Mouse (Mus musculus): Measurements from ENCODE around the gene Dguok. TPM values are rescaled to one million over a fixed set of nuclear protein-coding genes. Genes with fewer than 3 reads are reported as not detected.
A peak's percentile ranks its signal among the peaks of the same experiment; 100 is the strongest.

Dguok gene
- total RNA-seq, 2 experiments from 2014 or later: 28.3 to 31.8 TPM

DNA sequence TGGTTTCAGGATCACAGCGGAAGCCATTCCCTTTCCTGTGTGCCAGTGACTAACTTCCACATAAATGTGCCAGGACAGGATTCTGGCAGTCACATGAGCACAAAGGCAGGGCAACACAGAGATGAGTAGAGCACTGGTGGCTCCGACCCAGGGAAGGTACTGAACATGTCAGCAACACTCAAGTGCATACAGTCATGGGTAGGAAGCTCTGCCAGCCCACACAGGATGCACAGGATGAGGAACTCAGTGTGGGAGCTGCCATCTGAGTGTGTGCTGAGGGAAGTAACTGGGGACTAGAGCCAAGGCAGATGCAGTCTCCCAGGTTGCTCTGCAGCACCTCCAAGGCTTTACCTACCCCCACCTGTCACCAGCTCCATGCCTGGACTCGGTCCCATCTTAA is 4.1 kb downstream of the Dguok start:
- intact Hi-C loops (cut with DNase I): no loop called here
- DNase-seq: no peak

DNA sequence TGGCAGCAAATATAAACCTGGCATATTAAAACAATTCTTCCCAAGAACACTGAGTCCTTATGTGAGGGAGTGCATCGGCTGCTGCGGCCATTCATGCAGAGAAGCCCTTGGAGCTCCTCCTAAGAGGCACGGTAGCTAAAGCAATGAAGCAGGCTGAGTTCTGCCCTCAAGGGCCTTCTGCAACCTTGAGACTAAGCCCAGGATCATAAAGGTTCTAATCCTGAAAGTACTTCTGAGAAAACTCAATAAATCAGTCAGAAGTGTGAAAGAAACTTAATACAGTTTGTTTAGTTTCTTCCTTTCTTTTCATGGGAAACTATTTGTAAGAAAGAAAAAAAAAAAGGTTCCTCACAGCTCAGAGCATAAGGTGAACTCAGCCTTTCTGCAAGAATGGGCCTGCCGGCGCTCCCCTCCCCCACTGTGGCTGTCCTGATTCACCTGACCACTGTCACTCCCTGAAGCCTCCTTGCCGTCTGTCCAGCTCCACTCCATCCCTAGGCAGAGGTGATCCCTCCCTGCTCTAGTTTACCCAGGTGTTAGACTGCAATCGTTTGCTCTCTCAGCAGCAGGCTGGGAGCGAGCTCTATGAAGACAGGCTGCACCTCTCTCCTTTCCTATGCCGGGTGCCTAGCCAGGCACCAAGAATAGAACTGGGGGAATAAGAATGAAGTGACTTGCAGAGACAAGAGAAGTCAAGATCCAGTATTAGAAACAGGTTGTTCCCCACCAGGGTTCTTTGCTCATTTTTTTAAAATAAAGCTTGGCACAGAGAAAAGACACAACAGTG is 5.1 kb downstream of the Dguok start:
- no peak for DNase-seq
- intact Hi-C loops (cut with DNase I): no loop called here

DNA sequence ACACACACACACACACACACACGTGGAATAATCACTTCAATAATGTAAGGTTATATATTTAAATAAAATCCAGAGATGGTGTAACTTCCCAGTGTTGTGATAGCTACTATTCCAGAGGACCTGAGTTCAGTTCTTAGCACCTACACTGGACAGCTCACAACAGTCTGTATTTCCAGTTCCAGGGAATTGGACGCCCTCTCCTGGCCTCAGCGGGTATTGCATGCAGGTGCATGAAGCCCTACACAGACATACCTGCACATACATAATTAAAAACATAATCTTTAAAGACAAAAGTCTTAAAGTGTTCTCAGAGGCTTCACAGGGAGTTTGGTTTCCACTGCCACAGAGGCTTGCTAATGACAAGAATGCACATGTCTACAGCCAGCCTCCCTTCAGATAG is 6.3 kb downstream of the Dguok start:
- intact Hi-C loops (cut with DNase I): no loop called here
- DNase-seq: no peak

DNA sequence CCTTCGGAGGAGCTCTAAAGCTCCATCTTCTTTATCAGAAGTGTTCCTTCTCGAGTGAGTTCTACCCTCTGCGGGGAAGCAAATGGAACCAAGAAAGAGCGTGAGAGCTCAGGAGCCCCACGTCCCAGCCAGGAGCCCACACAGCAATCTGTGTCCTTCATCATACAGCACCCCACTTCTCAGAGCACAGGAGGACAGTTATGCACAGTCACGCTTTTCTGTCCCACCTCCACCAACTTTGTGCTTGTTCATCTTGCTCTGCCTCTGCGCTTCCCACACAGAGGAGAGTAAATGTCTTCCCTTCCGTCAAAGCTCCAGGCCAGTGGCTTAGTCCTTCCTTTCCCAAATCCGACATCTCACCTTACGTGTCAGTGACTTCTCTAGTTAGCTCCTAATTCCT is 7.7 kb downstream of the Dguok start:
- intact Hi-C loops (cut with DNase I): no loop called here

DNA sequence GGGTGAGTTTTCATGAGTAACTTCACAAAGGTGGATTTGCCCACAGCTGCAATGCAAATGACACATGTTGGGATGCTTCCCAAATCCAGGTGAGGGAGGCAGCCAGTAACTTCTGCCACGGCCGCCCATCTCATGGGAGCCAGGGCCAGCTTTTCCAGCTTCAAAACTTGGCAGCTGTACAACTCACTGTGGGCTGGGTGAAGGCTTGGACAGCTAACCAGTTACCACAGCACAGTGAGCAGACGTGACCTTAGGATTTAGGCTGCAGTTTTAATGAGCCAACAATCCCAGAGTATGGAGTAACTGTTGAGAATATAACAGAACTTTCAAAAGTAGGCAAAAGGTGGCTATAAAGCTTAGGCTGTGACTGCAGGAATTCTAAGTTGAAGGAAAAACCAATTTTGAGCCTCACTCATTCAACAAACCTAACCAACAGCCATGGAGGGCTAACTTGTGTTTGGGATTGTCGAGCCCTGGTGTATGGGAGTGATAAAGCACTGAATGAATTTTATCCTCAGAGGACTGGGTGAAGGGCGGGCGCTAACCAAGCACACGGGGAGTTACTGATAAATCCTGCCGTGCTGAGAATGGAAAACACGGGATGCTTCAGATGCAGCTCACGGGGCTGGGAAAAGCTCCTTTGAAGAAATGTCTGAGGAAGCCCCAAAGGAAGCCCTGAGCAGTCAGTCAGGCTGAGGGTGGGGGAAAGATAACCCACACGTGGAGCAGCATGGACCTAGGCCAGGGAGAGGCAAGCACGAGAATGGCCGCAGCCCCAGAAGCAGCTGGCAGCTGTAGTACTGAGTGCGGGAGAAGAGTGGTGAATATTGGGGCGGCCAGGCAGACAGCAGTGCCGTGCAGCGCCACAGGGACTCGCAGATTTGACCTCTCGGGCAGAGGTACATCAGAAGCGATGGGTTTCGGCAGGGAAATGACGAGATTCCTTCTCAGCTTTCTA is 9.7 kb downstream of the Dguok start:
- DNase-seq: peak; percentile 37 to 60
- intact Hi-C loops (cut with DNase I): no loop called here

More for the DNA sequence above, 7.7 kb downstream of the Dguok start:
- no peak for DNase-seq

DNA sequence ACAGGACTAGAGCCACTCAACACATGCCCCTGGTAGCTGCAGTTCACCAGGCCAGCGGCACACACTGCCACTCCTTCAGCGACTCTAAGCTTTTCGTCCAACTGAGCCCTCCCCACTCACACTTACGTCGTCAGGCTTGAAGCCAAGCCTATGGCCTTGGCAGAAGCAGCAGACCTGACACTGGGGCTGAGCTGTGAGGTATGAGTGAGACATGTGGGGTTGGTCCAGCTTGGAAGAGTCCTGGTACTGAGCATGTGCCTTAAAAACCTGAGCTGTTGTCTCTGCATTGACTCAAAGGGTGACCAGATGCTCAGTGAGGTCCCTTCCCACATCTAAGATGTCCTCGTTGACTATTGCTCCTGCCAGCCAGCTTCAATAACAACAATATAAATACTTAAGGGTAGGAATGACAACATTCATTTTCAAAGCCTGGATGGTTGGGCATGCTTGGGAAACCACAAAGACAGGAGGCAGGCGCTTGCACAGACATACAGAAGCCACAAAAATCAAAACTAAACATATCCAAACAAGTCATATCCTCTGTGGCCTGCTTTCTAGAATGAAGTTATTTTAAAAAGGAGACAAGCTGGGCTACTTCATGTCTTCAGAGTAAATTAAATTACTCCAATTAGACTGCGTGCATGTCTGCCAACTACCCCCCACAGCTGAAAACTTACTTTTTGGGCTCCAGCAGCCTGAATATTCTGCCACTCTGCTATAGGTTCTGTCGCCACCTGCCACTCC is 10.6 kb downstream of the Dguok start:
- DNase-seq: peak; percentile 44 to 64
- intact Hi-C loops (cut with DNase I): no loop called here

DNA sequence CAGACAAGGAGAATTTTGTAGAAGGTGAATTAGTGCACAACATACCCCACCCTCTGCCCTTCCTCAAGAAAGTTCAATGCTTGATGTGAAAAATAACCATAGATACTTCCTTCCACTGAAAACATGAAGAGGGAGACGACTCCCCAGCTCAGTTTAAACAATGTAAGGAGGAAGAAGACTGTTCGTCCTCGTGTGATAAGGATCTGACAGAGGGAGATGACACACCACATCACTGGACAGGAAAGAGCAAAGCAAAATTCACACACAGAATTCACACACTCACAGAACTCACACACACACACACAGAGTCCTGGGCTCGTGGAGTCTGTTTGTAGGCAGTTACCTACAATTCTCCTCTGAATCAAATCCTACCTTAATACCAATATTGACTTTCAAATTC is 16.1 kb downstream of the Dguok start:
- intact Hi-C loops (cut with DNase I): no loop called here
- no peak for DNase-seq

DNA sequence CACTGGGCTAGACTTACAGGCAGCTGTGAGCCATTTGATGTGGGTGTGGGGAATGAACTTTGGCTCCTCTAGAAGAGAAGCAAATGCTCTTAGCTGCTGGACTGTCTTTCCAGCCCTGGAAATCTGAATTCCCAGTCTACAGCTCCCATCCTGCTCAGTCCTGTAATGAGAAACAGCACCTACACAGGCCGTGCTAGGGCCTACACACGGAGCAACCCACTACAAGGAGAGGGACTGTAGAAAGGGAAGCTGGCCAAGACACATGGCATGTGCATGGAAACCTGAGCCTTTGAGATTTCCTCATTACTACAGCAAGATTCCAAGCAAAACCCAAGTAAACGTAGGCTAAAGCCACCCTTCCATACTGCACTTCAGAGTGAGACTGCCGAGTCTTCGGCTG is 18.6 kb downstream of the Dguok start:
- intact Hi-C loops (cut with DNase I): no loop called here
- no peak for DNase-seq

DNA sequence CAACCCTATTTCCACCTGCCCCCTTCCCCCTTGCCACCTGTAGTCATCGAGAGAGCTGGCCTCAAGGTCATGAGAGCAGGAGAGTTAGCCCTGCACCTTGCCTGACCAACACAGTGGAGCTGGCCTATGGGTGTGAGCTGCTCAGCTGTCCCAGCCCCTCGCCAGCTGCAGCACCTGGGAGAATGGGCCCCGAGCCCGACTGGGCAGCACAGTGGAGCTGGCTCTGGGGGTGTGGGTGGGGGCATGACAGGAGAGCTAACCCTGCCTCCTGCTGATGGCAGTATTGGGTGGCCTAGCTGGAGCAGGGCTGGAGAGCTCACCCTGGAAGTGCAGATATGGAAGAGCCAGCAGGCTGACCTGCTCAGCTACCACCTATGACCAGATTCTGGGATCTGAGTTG is 19.5 kb downstream of the Dguok start:
- intact Hi-C loops (cut with DNase I): no loop called here
- DNase-seq: peak in 1 of 2 experiments; percentile 47

DNA sequence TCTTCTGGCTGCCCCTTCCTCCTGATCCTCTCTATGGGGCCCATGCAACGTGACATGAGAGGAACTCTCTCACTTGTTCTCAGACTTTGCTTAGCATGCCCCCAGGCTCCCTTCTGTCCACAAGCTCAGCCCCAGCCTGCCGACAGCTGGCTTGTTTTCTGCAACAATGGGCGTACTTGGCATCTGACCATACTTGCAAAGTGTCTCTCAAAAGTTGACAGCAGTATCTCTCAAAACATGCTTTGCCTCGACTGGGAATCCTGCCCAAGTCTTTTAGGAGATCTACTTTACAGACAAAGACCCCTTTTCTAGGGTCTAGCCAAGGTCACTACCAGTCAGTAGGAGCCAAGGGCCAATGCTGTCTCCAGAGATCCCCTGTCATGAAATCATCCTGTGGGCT is 20.9 kb downstream of the Dguok start:
- intact Hi-C loops (cut with DNase I): no loop called here
- peak in 1 of 2 experiments; percentile 40 for DNase-seq

DNA sequence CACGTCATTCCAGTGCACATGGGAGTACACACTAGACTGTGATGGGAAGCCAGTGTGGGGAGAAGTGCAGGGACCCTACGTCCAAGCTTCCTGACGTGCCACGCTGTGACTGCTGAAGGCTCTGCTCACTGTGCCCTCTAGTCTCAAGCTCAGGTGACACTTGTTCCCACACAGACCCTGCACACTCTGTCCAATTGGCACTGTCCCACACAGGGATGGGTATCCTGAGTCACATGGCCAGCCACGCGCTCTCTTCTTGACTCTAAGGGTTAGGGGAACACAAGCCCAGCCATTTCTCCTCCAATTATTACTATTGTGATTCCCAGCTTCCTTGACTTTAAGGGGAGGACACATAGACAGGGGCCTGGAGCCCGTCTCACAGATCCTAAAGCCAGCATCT is 23.0 kb downstream of the Dguok start:
- intact Hi-C loops (cut with DNase I): no loop called here
- no peak for DNase-seq

DNA sequence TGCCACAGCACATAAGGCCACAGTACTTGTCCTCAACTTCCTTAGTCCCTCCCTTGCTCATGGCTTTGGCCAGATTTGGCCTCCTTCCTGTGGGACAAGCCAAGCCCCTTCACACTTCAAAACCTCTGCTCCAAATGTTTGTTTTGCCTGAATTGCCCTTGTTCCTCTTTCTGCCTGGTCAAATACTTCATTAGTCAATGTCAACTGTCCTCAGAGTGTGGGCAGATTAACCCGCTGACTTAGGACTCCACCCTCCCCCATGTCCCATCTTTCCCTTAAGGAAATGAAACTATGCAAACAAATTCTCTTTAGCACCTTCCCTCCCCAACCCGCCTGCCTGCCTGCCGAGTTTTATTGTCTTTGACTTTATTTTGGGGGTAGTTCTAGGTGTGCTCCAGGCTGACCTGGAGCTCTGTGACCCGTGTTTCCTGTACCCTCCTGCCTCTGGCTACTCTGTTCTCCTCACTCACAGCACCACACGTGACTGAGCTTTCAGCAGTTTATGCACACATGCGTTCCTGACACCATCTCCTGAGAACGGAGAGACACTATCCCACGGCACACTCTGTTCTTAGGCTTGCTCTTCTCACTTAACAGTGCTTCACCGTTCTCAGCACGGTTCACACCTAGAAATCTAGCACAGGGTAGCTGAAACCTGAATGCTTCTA is 24.2 kb downstream of the Dguok start:
- DNase-seq: no peak
- intact Hi-C loops (cut with DNase I): no loop called here

DNA sequence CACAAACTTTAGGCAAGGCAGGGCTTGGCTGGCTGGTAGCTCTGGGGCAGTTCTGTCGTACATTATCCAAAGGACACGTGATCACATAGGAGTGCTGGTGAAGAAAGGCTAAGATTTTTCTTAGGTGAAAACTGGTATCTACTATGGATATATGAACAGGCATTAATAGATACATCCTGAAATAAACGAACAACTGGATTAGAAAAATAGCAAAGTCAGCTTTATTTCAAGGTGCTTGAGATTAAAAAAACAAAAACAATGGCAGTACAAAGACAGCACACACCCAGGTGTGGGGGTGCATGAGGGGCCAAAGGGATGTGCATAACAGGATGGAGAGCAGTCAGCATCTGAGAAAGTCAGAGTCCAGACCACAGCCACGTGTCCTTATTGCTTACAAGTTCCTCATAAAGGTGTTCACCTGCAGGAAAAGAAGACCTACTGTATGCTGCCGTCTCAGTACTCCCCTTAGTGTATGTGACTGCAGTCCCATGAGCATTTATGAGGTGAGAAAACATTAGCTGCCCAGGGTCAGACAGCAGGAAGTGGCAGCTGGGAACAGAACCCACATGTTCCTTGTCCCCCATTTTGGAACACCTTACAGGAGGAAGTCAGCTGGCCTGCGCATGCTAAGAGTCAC is 26.6 kb downstream of the Dguok start:
- intact Hi-C loops (cut with DNase I): no loop called here
- no peak for DNase-seq

DNA sequence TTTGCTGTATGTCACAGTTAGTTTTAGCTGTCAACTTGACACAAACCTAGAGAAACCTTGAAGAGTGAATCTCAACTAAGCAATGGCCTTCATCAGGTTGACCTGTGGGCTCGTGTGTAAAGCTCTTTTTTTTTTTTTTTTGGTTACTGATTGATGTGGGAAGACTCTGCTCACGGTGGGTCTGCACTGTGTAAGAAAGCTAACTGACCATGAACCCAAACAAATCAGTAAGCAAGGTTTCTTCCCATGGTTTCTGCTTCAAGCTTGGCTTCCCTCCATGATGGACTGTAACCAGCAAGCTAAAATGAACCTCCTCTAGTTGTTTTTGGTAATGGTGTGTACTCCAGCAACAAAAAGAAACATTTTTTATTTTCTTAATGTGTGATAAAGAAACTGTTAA is 27.6 kb downstream of the Dguok start:
- no peak for DNase-seq

DNA sequence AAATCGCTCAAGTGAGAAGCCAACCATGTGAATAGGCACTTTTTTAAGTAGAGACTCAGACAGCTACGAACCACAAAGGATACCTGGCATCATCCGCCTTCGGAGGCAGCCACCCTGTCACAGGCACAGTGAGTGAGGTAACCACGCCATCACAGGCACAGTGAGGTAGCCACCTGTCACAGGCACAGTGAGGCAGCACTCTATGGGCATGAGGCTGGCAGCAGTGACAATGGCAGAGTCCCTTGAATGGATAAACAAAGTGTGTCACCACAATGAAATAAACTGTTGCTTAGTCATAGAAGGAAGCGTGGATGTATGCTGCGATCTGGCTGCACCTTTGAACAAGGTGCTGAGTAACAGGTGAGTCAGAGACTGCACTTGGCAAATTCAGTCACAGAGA is 28.1 kb downstream of the Dguok start:
- intact Hi-C loops (cut with DNase I): no loop called here
- DNase-seq: no peak

More for the DNA sequence above, 27.6 kb downstream of the Dguok start:
- intact Hi-C loops (cut with DNase I): no loop called here

DNA sequence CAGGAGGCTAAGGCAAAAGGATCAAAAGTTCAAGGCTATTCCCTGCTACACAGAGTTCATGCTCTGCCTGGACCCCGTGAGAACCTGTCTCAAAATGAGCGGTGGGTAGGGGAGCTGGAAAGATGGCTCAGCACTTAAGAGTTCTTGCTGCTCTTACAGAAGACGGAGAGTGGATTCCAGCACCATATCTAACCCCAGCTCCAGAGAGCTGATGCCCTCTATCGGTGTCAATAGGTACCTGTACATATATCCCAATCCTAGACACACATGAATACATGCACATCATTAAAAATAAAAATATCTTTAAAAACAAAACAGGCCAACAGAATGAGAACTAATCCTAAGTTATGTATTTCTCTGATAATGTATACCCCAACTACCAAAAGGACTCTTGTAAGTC is 28.6 kb downstream of the Dguok start:
- no peak for DNase-seq
- intact Hi-C loops (cut with DNase I): no loop called here

DNA sequence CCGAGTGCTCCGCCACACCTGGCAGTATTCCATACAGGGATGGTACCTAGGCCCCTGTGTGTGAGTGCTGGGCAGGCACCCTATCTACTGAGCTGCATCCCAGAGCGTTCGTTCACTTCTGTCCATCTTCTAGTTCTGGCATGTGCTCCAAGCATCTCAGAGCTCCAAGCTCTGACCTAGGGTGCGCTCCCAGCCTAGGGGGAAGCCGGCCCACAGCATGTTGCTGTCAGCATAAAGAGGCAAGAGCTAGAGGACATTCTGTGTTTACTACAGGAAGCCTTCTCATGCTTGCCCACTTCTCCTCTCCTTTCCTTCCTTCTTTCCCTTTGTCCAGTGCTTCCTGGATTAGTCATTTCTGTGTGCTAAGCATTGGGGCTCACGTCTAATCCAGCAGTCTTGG is 31.3 kb downstream of the Dguok start:
- intact Hi-C loops (cut with DNase I): no loop called here
- DNase-seq: no peak

DNA sequence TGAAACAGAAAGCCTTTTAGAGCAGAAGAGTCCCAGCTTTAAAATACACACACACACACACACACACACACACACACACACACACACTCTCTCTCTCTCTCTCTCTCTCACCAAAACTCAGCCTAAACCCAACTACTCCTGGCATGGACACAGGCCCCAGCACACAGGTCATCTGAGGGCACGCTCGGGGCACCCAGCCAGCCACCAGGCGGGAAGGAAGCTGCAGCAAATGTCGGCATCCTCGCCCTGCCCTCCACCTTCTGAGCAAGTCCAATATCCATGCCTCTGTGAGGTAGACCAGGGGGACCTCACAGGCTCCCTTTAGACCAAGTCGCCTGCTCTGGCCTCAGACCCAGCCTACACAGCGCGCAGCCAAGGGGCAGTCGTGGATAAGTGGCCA is 33.5 kb downstream of the Dguok start:
- intact Hi-C loops (cut with DNase I): no loop called here
- peak; percentile 73 to 82 for DNase-seq

DNA sequence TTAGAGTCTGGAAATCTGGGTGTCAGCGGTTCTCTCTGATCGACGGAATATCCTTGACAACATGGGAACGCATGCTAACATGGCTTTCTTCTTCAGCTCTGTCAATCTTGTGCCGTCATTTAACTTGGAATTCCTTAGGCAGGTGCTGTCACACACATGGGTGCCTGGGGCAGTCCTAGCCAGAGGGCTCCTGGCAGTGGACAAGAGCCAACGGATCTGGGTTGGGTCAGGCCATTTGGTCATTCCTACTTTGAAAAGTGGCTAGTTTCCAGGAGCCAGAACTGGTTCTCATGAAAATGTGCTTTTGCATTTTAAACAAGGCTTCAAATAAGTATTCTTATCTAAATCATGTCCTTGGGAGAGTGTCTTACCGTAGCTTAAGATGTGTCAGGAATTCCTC is 35.0 kb downstream of the Dguok start:
- intact Hi-C loops (cut with DNase I): no loop called here
- DNase-seq: no peak

DNA sequence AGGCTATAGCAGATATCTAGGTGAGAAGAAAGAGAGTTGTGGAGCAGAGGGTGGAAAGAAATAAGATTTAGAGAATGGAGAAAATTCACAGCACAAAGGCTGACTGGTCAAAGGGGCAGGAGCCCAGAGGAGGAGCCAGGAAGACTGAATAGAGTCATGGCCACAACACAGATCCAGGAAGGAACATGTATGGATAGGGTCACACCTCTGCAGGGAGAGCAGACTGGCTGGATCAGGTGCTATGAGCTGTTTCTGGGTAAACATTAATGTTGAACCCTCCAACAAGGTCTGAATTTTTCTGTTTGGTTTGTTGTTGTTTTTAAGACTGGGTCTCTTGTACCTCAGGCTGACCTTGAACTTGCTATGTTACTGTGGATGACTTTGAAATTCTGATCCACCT is 42.8 kb downstream of the Dguok start:
- intact Hi-C loops (cut with DNase I): no loop called here
- DNase-seq: no peak

Data from heart, postnatal 14 days (tissue).